Mouse (Mus musculus) E14TG2a.4 (cell line): ENCODE data around the gene Nedd8.

Source experiments
- CTCF ChIP-seq: conservative IDR thresholded peaks from 2 replicates; pipeline ENCODE4 v1.5.1; 2014; ENCODE audit warnings: low read length
- NANOG ChIP-seq: IDR thresholded peaks from 2 replicates; pipeline ENCODE4 v1.6.1; 2014; ENCODE audit warnings: borderline replicate concordance, low read length, mixed read lengths

GRCm38 (mm10) chr14:55697226-55697625 is 25.3 kb upstream of the Nedd8 start:
- TF ChIP-seq CTCF (no peak), NANOG (no peak)
